Mouse (Mus musculus): Measurements from ENCODE around the gene Tex2. TPM values are rescaled to one million over a fixed set of nuclear protein-coding genes. Genes with fewer than 3 reads are reported as not detected.

The Tex2 gene
- polyA plus RNA-seq, 1 experiment from 2014 or later, result 6.9 TPM

GRCm38 (mm10) chr11:106477505-106478160, 135.6 kb downstream of the Tex2 start:
- Histone ChIP-seq H3K9me3 (replicated peaks) (no peaks in the 10 kb centered on the region), H3K27me3 (ENCODE audit: low read depth, poor library complexity, severe bottlenecking) (no peaks in the 10 kb centered on the region), H3K36me3 (no peaks in the 10 kb centered on the region), H3K27ac (no peak overlapping the region), H3K4me3 (no peak overlapping the region), H3K4me1 (no peaks in the 10 kb centered on the region)
- 91% methylated on average over 4 of the region's 4 CpGs for WGBS
- no peak for DNase-seq (ENCODE audit: low spot score)

GRCm38 (mm10) chr11:106475309-106475708, 137.9 kb downstream of the Tex2 start:
- Histone ChIP-seq H3K36me3 (no peaks in the 10 kb centered on the region), H3K4me3 (no peak overlapping the region), H3K27ac (no peak overlapping the region), H3K9me3 (replicated peaks) (no peaks in the 10 kb centered on the region), H3K4me1 (peaks cover 8% of the 10 kb centered on the region; the same call in 1 of the 2 replicates), H3K27me3 (ENCODE audit: low read depth, poor library complexity, severe bottlenecking) (no peaks in the 10 kb centered on the region)
- 84% methylated on average over 1 of the region's 1 CpGs for WGBS
- DNase-seq (ENCODE audit: low spot score), result no peak

- Histone ChIP-seq H3K27me3 (ENCODE audit: low read depth, poor library complexity, severe bottlenecking) (no peaks in the 10 kb centered on the region), H3K4me3 (no peak overlapping the region), H3K4me1 (peaks cover 12% of the 10 kb centered on the region; the same call in 1 of the 2 replicates), H3K36me3 (no peaks in the 10 kb centered on the region), H3K27ac (no peak overlapping the region), H3K9me3 (replicated peaks) (no peaks in the 10 kb centered on the region)
- WGBS, result 96% methylated on average over 1 of the region's 1 CpGs
- no peak for DNase-seq (ENCODE audit: low spot score)
Observed at GRCm38 (mm10) chr11:106471629-106472028, 141.6 kb downstream of the Tex2 start.

- whole genome bisulfite sequencing, result 89% methylated on average over 1 of the region's 1 CpGs
- Histone ChIP-seq H3K4me3 (no peak overlapping the region), H3K27me3 (ENCODE audit: low read depth, poor library complexity, severe bottlenecking) (no peaks in the 10 kb centered on the region), H3K4me1 (peaks cover 12% of the 10 kb centered on the region; the same call in 1 of the 2 replicates), H3K36me3 (no peaks in the 10 kb centered on the region), H3K9me3 (replicated peaks) (no peaks in the 10 kb centered on the region), H3K27ac (no peak overlapping the region)
- no peak for DNase-seq (ENCODE audit: low spot score)
Observed at GRCm38 (mm10) chr11:106468509-106468908, 144.7 kb downstream of the Tex2 start.

- no peaks in the 10 kb centered on the region for H3K9me3 ChIP-seq (replicated peaks)
- no peak for DNase-seq (ENCODE audit: low spot score)
- 89% methylated on average over 4 of the region's 4 CpGs for WGBS
- no peaks in the 10 kb centered on the region for H3K36me3 ChIP-seq
- H3K4me3 ChIP-seq, result no peak overlapping the region
- H3K27ac ChIP-seq, result no peak overlapping the region
- H3K4me1 ChIP-seq, result peaks cover 8% of the 10 kb centered on the region; the same call in 1 of the 2 replicates
- H3K27me3 ChIP-seq (ENCODE audit: low read depth, poor library complexity, severe bottlenecking), result no peaks in the 10 kb centered on the region
Observed at GRCm38 (mm10) chr11:106465932-106466331, 147.3 kb downstream of the Tex2 start.

GRCm38 (mm10) chr11:106465545-106465903, 147.7 kb downstream of the Tex2 start:
- 96% methylated on average over 1 of the region's 1 CpGs for WGBS
- Histone ChIP-seq H3K9me3 (replicated peaks) (no peaks in the 10 kb centered on the region), H3K4me1 (peaks cover 4% of the 10 kb centered on the region; the same call in 1 of the 2 replicates), H3K27ac (no peak overlapping the region), H3K27me3 (ENCODE audit: low read depth, poor library complexity, severe bottlenecking) (no peaks in the 10 kb centered on the region), H3K36me3 (no peaks in the 10 kb centered on the region), H3K4me3 (no peak overlapping the region)
- DNase-seq (ENCODE audit: low spot score), result no peak

GRCm38 (mm10) chr11:106464681-106465544, 148.3 kb downstream of the Tex2 start:
- no peak for DNase-seq (ENCODE audit: low spot score)
- 0 out of 2 replicates have a peak, but pooled peaks cover 4% of the 10 kb centered on the region for H3K4me1 ChIP-seq
- WGBS, result 77% methylated on average over 4 of the region's 4 CpGs

GRCm38 (mm10) chr11:106463845-106464244, 149.4 kb downstream of the Tex2 start:
- H3K36me3 ChIP-seq, result no peaks in the 10 kb centered on the region
- no peaks in the 10 kb centered on the region for H3K9me3 ChIP-seq (replicated peaks)
- no peaks in the 10 kb centered on the region for H3K27me3 ChIP-seq (ENCODE audit: low read depth, poor library complexity, severe bottlenecking)
- WGBS, result 86% methylated on average over 5 of the region's 5 CpGs
- no peak for DNase-seq (ENCODE audit: low spot score)
- H3K4me1 ChIP-seq, result no peaks in the 10 kb centered on the region
- no peak overlapping the region for H3K4me3 ChIP-seq
- no peak overlapping the region for H3K27ac ChIP-seq

More at GRCm38 (mm10) chr11:106464681-106465544, 148.3 kb downstream of the Tex2 start:
- no peaks in the 10 kb centered on the region for H3K36me3 ChIP-seq
- H3K4me3 ChIP-seq, result no peak overlapping the region
- H3K27ac ChIP-seq, result no peak overlapping the region
- no peaks in the 10 kb centered on the region for H3K27me3 ChIP-seq (ENCODE audit: low read depth, poor library complexity, severe bottlenecking)
- no peaks in the 10 kb centered on the region for H3K9me3 ChIP-seq (replicated peaks)

GRCm38 (mm10) chr11:106462309-106462708, 150.9 kb downstream of the Tex2 start:
- 81% methylated on average over 3 of the region's 3 CpGs for WGBS
- Histone ChIP-seq H3K4me1 (no peaks in the 10 kb centered on the region), H3K36me3 (no peaks in the 10 kb centered on the region)

GRCm38 (mm10) chr11:106461145-106461932, 151.9 kb downstream of the Tex2 start:
- Histone ChIP-seq H3K9me3 (replicated peaks) (no peaks in the 10 kb centered on the region), H3K27me3 (ENCODE audit: low read depth, poor library complexity, severe bottlenecking) (no peaks in the 10 kb centered on the region), H3K4me1 (no peaks in the 10 kb centered on the region), H3K4me3 (no peak overlapping the region), H3K27ac (no peak overlapping the region), H3K36me3 (no peaks in the 10 kb centered on the region)
- DNase-seq (ENCODE audit: low spot score), result no peak
- 88% methylated on average over 5 of the region's 5 CpGs for WGBS

More at GRCm38 (mm10) chr11:106462309-106462708, 150.9 kb downstream of the Tex2 start:
- no peak overlapping the region for H3K27ac ChIP-seq
- H3K27me3 ChIP-seq (ENCODE audit: low read depth, poor library complexity, severe bottlenecking), result no peaks in the 10 kb centered on the region
- no peak overlapping the region for H3K4me3 ChIP-seq
- no peaks in the 10 kb centered on the region for H3K9me3 ChIP-seq (replicated peaks)
- DNase-seq (ENCODE audit: low spot score), result no peak

- DNase-seq (ENCODE audit: low spot score), result no peak
- H3K9me3 ChIP-seq (replicated peaks), result no peaks in the 10 kb centered on the region
- WGBS, result 97% methylated on average over 1 of the region's 1 CpGs
- no peaks in the 10 kb centered on the region for H3K27me3 ChIP-seq (ENCODE audit: low read depth, poor library complexity, severe bottlenecking)
- no peak overlapping the region for H3K27ac ChIP-seq
- H3K36me3 ChIP-seq, result no peaks in the 10 kb centered on the region
- H3K4me1 ChIP-seq, result no peaks in the 10 kb centered on the region
- H3K4me3 ChIP-seq, result no peak overlapping the region
Observed at GRCm38 (mm10) chr11:106460671-106461070, 152.6 kb downstream of the Tex2 start.

- DNase-seq (ENCODE audit: low spot score), result no peak
- Histone ChIP-seq H3K27ac (no peak overlapping the region), H3K9me3 (replicated peaks) (no peaks in the 10 kb centered on the region), H3K4me1 (no peaks in the 10 kb centered on the region), H3K27me3 (ENCODE audit: low read depth, poor library complexity, severe bottlenecking) (no peaks in the 10 kb centered on the region), H3K4me3 (no peak overlapping the region), H3K36me3 (0 out of 2 replicates have a peak, but pooled peaks cover 2% of the 10 kb centered on the region)
- 97% methylated on average over 4 of the region's 4 CpGs for WGBS
Observed at GRCm38 (mm10) chr11:106458540-106458939, 154.7 kb downstream of the Tex2 start.
